Mouse (Mus musculus): ENCODE measurements around the gene Rap1gap2. TPM values are rescaled to one million over a fixed set of nuclear protein-coding genes. Genes with fewer than 3 reads are reported as not detected.
A peak's percentile ranks its signal among the peaks of the same experiment; 100 is the strongest.

Rap1gap2 gene
- total and polyA plus RNA-seq, 3 experiments: 55.4 to 79.8 (median 76.6) TPM

- Histone ChIP-seq H3K4me1 (ENCODE audit: control insufficient read depth in 1 of 2, insufficient read depth in 2 of 2) (peaks cover 0 to 19% of the 10 kb centered on the region in 2 experiments; a peak in 2 of 4 replicates), H3K27ac (ENCODE audit: insufficient read depth, low read depth) (peak overlapping the region; percentile 85), H3K79me2 (replicated peaks; ENCODE audit: control insufficient read depth, extremely low read depth, insufficient read depth, poor library complexity, severe bottlenecking) (no peaks in the 10 kb centered on the region), H3K4me3 (replicated peaks in 1 of 3; ENCODE audit: low read depth in 2 of 3, low read length in 2 of 3, poor library complexity in 1 of 3) (peak overlapping the region; percentile 41 to 53 (median 51)), H3K27me3 (replicated peaks) (no peaks in the 10 kb centered on the region), H3K36me3 (replicated peaks in 1 of 2; ENCODE audit: control insufficient read depth in 1 of 2, insufficient read depth in 1 of 2, low read length in 1 of 2) (peaks cover 0 to 2% of the 10 kb centered on the region in 2 experiments), H3K4me2 (ENCODE audit: insufficient read depth, low read depth, poor library complexity, severe bottlenecking) (peak overlapping the region; percentile 49), H3K9me3 (replicated peaks; ENCODE audit: low read length) (peaks cover 3% of the 10 kb centered on the region), H3K9ac (ENCODE audit: insufficient read depth, low read depth) (peak overlapping the region; percentile 37)
- peak; percentile 91 for DNase-seq (ENCODE audit: extremely low read depth)
- in situ Hi-C loops (cut with MboI; ENCODE audit: low pct_ligation_motif_present, low pct_unique_long_range_greater_than_20kb, low sequenced_read_pairs): no loop called here
- dilution Hi-C loops (cut with MboI; ENCODE audit: extremely low pct_ligation_motif_present, extremely low pct_unique_long_range_greater_than_20kb, low sequenced_read_pairs): no loop called here
- peak; percentile 52; the same call in 1 of the 2 replicates for TF ChIP-seq TBP (conservative IDR thresholded peaks at IDR 0.05; ENCODE audit: low read depth, low read length)
- TF ChIP-seq RAD21 (IDR thresholded peaks at IDR 0.05; ENCODE audit: low read depth, low read length): peak; percentile 99
- TF ChIP-seq MAX (IDR thresholded peaks at IDR 0.05; ENCODE audit: low read length): peak; percentile 16; the same call in 1 of the 2 replicates
- TF ChIP-seq CHD2 (IDR thresholded peaks at IDR 0.05; ENCODE audit: low read length): peak; percentile 94
- TF ChIP-seq NELFE (IDR thresholded peaks at IDR 0.05; ENCODE audit: low read depth, low read length): peak; percentile 11; the same call in 1 of the 2 replicates
- no peak; the same call in none of the 2 replicates for TF ChIP-seq MEF2A (IDR thresholded peaks at IDR 0.05; ENCODE audit: borderline replicate concordance, low read depth, low read length)
- TF ChIP-seq SMC3 (IDR thresholded peaks at IDR 0.05; ENCODE audit: low read depth, low read length): peak; percentile 94
- peak; percentile 66; the same call in 1 of the 2 replicates for TF ChIP-seq MAZ (IDR thresholded peaks at IDR 0.05; ENCODE audit: low read depth, low read length)
- TF ChIP-seq SIN3A (IDR thresholded peaks at IDR 0.05; ENCODE audit: low read length): 0 out of 2 replicates have a peak, but pooled peaks have one; percentile 56
- TF ChIP-seq ELF1 (IDR thresholded peaks at IDR 0.05; ENCODE audit: low read depth, low read length): peak; percentile 45; the same call in 1 of the 2 replicates
- TF ChIP-seq KAT2A (IDR thresholded peaks at IDR 0.05; ENCODE audit: insufficient replicate concordance, low read length): no peak
- peak; percentile 77 for TF ChIP-seq MXI1 (IDR thresholded peaks at IDR 0.05; ENCODE audit: low read depth, low read length)
- no peak for TF ChIP-seq E2F4 (IDR thresholded peaks at IDR 0.05; ENCODE audit: insufficient replicate concordance, low read depth, low read length)
- 0 out of 2 replicates have a peak, but pooled peaks have one; percentile 28 for TF ChIP-seq JUND (conservative IDR thresholded peaks at IDR 0.05; ENCODE audit: low read depth, low read length)
- TF ChIP-seq JUN (IDR thresholded peaks at IDR 0.05; ENCODE audit: insufficient read depth, low read depth, low read length): no peak
- TF ChIP-seq MYC (IDR thresholded peaks at IDR 0.05; ENCODE audit: low read depth, low read length): no peak
- TF ChIP-seq IRF4 (IDR thresholded peaks at IDR 0.05; ENCODE audit: low read depth, low read length): peak; percentile 77
- peak; percentile 74 for TF ChIP-seq POLR2A (IDR thresholded peaks at IDR 0.05; ENCODE audit: low read depth, low read length)
- peak; percentile 64 for TF ChIP-seq EP300 (IDR thresholded peaks at IDR 0.05; ENCODE audit: low read length)
- TF ChIP-seq CTCF (conservative IDR thresholded peaks at IDR 0.05 in 1 of 2, IDR thresholded peaks at IDR 0.05 in 1 of 2; ENCODE audit: low read depth in 2 of 2, low read length in 2 of 2): peak; percentile 98 to 99
- peak; percentile 79 for TF ChIP-seq BHLHE40 (IDR thresholded peaks at IDR 0.05; ENCODE audit: low read depth, low read length)
- peak; percentile 61 for TF ChIP-seq ETS1 (conservative IDR thresholded peaks at IDR 0.05; ENCODE audit: low read depth, low read length)
- peak; percentile 72; the same call in 1 of the 2 replicates for TF ChIP-seq TCF12 (IDR thresholded peaks at IDR 0.05; ENCODE audit: low read depth, low read length)
- TF ChIP-seq ZC3H11A (IDR thresholded peaks at IDR 0.05; ENCODE audit: low read depth, low read length): peak; percentile 84
Measured at GRCm38 (mm10) chr11:74546933-74547694, 63.6 kb downstream of the Rap1gap2 start.
